In genomic region chr1:134188989-134189729, GRCm38 (mm10) we compare ENCODE assay signal across 10 mouse cellular contexts. TPM values are rescaled to one million over a fixed set of nuclear protein-coding genes. Genes with fewer than 3 reads are reported as not detected.
DNase-seq lines count a peak whose midpoint lies in the region; ATAC-seq and TF ChIP-seq lines count a peak whose summit lies in the region.
"Had no signal": no experiment of that assay in that cellular context is flagged by ENCODE, and none has a peak within 500 bp of the region (broad histone marks: within the 10 kb centered on the region; RNA-seq: fewer than 3 reads in every experiment).

No protein-coding gene starts in this region.

- DNase-seq in heart, adult 11 months = peak; percentile 86
- peak; percentile 34 for DNase-seq in lung, embryonic 14.5 days
- DNase-seq in thymus, postnatal 25 days = peak; percentile 19
- no peak for DNase-seq in gastrocnemius, postnatal 25 days
- no peak for DNase-seq in kidney, postnatal 25 days

- H3K27ac ChIP-seq in heart, embryonic 12.5 days (ENCODE audit: poor library complexity, severe bottlenecking) = no peak overlapping the region
- H3K27ac ChIP-seq in lung, embryonic 14.5 days (ENCODE audit: low read depth) = no peak overlapping the region
- H3K27ac ChIP-seq: heart, embryonic 15.5 days had no signal

- WGBS in heart, embryonic 12.5 days = 23% methylated on average over 12 of the region's 12 CpGs
- WGBS in lung, embryonic 14.5 days = 23% methylated on average over 12 of the region's 12 CpGs

- no peaks in the 10 kb centered on the region for H3K36me3 ChIP-seq in heart, embryonic 12.5 days
- H3K36me3 ChIP-seq in lung, embryonic 14.5 days (ENCODE audit: insufficient read depth) = no peaks in the 10 kb centered on the region
- H3K36me3 ChIP-seq: heart, embryonic 15.5 days had no signal

- TF ChIP-seq CTCF in lung, embryonic 14.5 days (IDR thresholded peaks at IDR 0.05; ENCODE audit: low read depth) = no peak

- H3K4me2 ChIP-seq in heart, embryonic 12.5 days = no peak overlapping the region; the same call in 1 of the 2 replicates
- H3K4me2 ChIP-seq in lung, embryonic 14.5 days = no peak overlapping the region
- H3K4me2 ChIP-seq: heart, embryonic 15.5 days had no signal

- no peaks in the 10 kb centered on the region for H3K9me3 ChIP-seq in heart, embryonic 12.5 days (replicated peaks)
- no peaks in the 10 kb centered on the region for H3K9me3 ChIP-seq in lung, embryonic 14.5 days (ENCODE audit: low read depth, low read length)
- H3K9me3 ChIP-seq: heart, embryonic 15.5 days had no signal

- H3K27me3 ChIP-seq in heart, embryonic 12.5 days (replicated peaks) = peaks cover 19% of the 10 kb centered on the region; the same call in 1 of the 2 replicates
- H3K27me3 ChIP-seq in lung, embryonic 14.5 days (ENCODE audit: insufficient read depth, low read length) = no peaks in the 10 kb centered on the region
- H3K27me3 ChIP-seq: Patski had no signal

- ATAC-seq in heart, embryonic 12.5 days (ENCODE audit: insufficient number of reproducible peaks, low FRiP score) = no peak
- ATAC-seq in CD4-positive, CD25-positive, alpha-beta regulatory T cell, adult 4 months = peak; percentile 41
- ATAC-seq in common myeloid progenitor, adult 5-6 weeks (replicated peaks; ENCODE audit: low read depth, poor library complexity, severe bottlenecking) = peak; percentile 95
- ATAC-seq in lung, embryonic 14.5 days (ENCODE audit: insufficient read depth) = no peak
- ATAC-seq: Patski had no signal

- no peak overlapping the region for H3K9ac ChIP-seq in heart, embryonic 12.5 days
- H3K9ac ChIP-seq in lung, embryonic 14.5 days = no peak overlapping the region
- H3K9ac ChIP-seq: heart, embryonic 15.5 days had no signal

- peaks cover 21% of the 10 kb centered on the region for H3K4me1 ChIP-seq in heart, embryonic 12.5 days (replicated peaks)
- H3K4me1 ChIP-seq in lung, embryonic 14.5 days (ENCODE audit: insufficient read depth) = no peaks in the 10 kb centered on the region

- no peak overlapping the region for H3K4me3 ChIP-seq in heart, embryonic 12.5 days
- H3K4me3 ChIP-seq in lung, embryonic 14.5 days (ENCODE audit: low read depth, low read length) = no peak overlapping the region
- H3K4me3 ChIP-seq: heart, embryonic 15.5 days had no signal

RNA-seq across cellular contexts. Expression of gene Mybph, which starts 4.1 kb away (rescaled TPM):
- polyA plus RNA-seq in heart, embryonic 12.5 days (2016; fragmentation: Nextera tagmentation; extraction: Ambion mirVana) = 0.39 and 0.54 TPM in 2 replicates
- polyA plus RNA-seq in CD4-positive, CD25-positive, alpha-beta regulatory T cell, adult 4 months (2017; shearing (Covaris generic)) = not detected
- total RNA-seq in common myeloid progenitor, adult 5-6 weeks (2017) = not detected in 2 replicates
- polyA plus RNA-seq in lung, embryonic 14.5 days (2014; fragmentation: Nextera tagmentation; extraction: Ambion mirVana) = not detected in 2 replicates
- 100 to 1,000 TPM; 335 to 488 TPM for total RNA-seq in gastrocnemius, postnatal 25 days (2021)
- polyA plus RNA-seq: Patski had no signal

RNA-seq across cellular contexts. Expression of gene Chil1, which starts 7.2 kb away (rescaled TPM):
- polyA plus RNA-seq in heart, embryonic 12.5 days (2016; fragmentation: Nextera tagmentation; extraction: Ambion mirVana) = 1.2 and 1.3 TPM in 2 replicates
- under 1 TPM; 0.51 to 0.94 TPM for polyA plus RNA-seq in CD4-positive, CD25-positive, alpha-beta regulatory T cell, adult 4 months (2017; shearing (Covaris generic))
- total RNA-seq in common myeloid progenitor, adult 5-6 weeks (2017) = 3.1 and 8.3 TPM in 2 replicates
- 0.54 TPM in 1 of 2 replicates, not detected in the other for polyA plus RNA-seq in lung, embryonic 14.5 days (2014; fragmentation: Nextera tagmentation; extraction: Ambion mirVana)
- 1 to 10 TPM in 1 of 2 experiments, under 1 TPM in 1; 0.91 to 1.7 TPM for total RNA-seq in gastrocnemius, postnatal 25 days (2021)

RNA-seq across cellular contexts. Expression of gene Adora1, which starts 46.1 kb away (rescaled TPM):
- polyA plus RNA-seq in heart, embryonic 12.5 days (2016; fragmentation: Nextera tagmentation; extraction: Ambion mirVana) = 7.3 and 9.3 TPM in 2 replicates
- polyA plus RNA-seq in CD4-positive, CD25-positive, alpha-beta regulatory T cell, adult 4 months (2017; shearing (Covaris generic)) = under 1 TPM in 1 of 2 experiments, not detected in 1; 0.26 TPM
- not detected in 2 replicates for total RNA-seq in common myeloid progenitor, adult 5-6 weeks (2017)
- polyA plus RNA-seq in lung, embryonic 14.5 days (2014; fragmentation: Nextera tagmentation; extraction: Ambion mirVana) = 0.30 and 0.92 TPM in 2 replicates
- total RNA-seq in gastrocnemius, postnatal 25 days (2021) = 1 to 10 TPM in 1 of 2 experiments, under 1 TPM in 1; 0.49 to 2.7 TPM

Comparison
In these comparisons a context has a peak if more than half of its experiments do, and no peak if none do; other contexts are left out.
1. DNase-seq: peak in heart, adult 11 months (single experiment), lung, embryonic 14.5 days (single experiment) and thymus, postnatal 25 days (single experiment); none in gastrocnemius, postnatal 25 days (single experiment) and kidney, postnatal 25 days (0 of 2).
2. ATAC-seq: peak in CD4-positive, CD25-positive, alpha-beta regulatory T cell, adult 4 months (single experiment) and common myeloid progenitor, adult 5-6 weeks (single experiment); none in heart, embryonic 12.5 days (single experiment) and lung, embryonic 14.5 days (single experiment).